Mouse (Mus musculus) limb, embryonic 13.5 days (tissue): Measurements from ENCODE around the gene Wwox. TPM values are rescaled to one million over a fixed set of nuclear protein-coding genes. Genes with fewer than 3 reads are reported as not detected.

ENCODE experiments used
- ATAC-seq: fragments of 200-750 bp; cut with Nextera tagmentation; 2 replicates; pipeline ENCODE4 v1.8.0; 2017; ENCODE audit warnings: low read depth, moderate number of reproducible peaks, moderate TSS enrichment; ENCODE audit not compliant: low FRiP score
- H3K27ac ChIP-seq: fragments of 300-500 bp; sonication (generic); 2 replicates; pipeline ENCODE4 v1.5.1; 2015; ENCODE audit warnings: inconsistent platforms, mild to moderate bottlenecking, moderate library complexity
- H3K27me3 ChIP-seq: fragments of 300-500 bp; sonication (generic); 2 replicates; pipeline ENCODE4 v1.6.1; 2015; ENCODE audit warnings: mild to moderate bottlenecking, inconsistent platforms
- H3K36me3 ChIP-seq: fragments of 300-500 bp; sonication (generic); 2 replicates; pipeline ENCODE4 v1.6.1; 2015; ENCODE audit warnings: inconsistent platforms, mild to moderate bottlenecking, moderate library complexity
- H3K4me1 ChIP-seq: fragments of 300-500 bp; sonication (generic); 2 replicates; pipeline ENCODE4 v1.6.1; 2015; ENCODE audit warnings: inconsistent platforms
- H3K4me2 ChIP-seq: fragments of 300-500 bp; sonication (generic); replicated peaks from 2 replicates; pipeline ENCODE4 v1.6.1; 2015; ENCODE audit warnings: inconsistent platforms, mild to moderate bottlenecking, moderate library complexity
- H3K4me3 ChIP-seq: fragments of 300-500 bp; sonication (generic); 2 replicates; pipeline ENCODE4 v1.5.1; 2015; ENCODE audit warnings: moderate library complexity, mild to moderate bottlenecking, inconsistent platforms
- H3K9ac ChIP-seq: fragments of 300-500 bp; sonication (generic); 2 replicates; pipeline ENCODE4 v1.6.1; 2015; ENCODE audit warnings: mild to moderate bottlenecking, inconsistent platforms
- H3K9me3 ChIP-seq: fragments of 300-500 bp; sonication (generic); 2 replicates; pipeline ENCODE4 v1.6.1; 2016; ENCODE audit warnings: inconsistent platforms
- WGBS: fragments of 180-500 bp; shearing (Covaris S2); methylation state at CpG from one replicate; pipeline ENCODE4 v1.1.7; 2015; 5-methylcytosine and 5-hydroxymethylcytosine counted together
- polyA plus RNA-seq: library from polyadenylated mRNA; unstranded; fragments of >200 nt; fragmentation: Nextera tagmentation; extraction: Ambion mirVana; gene quantifications from 2 replicates; pipeline ENCODE4 v1.2.1, GENCODE M21; 2015

Gene Wwox
- polyA plus RNA-seq, 1 experiment from 2014 or later: 9.5 TPM

GRCm38 (mm10) chr8:115161520-115161919 is 722.1 kb downstream of the Wwox start:
- WGBS: 16% methylated on average over 9 of the region's 9 CpGs
- Histone ChIP-seq H3K36me3 (no peaks in the 10 kb centered on the region), H3K27me3 (peaks cover 67% of the 10 kb centered on the region), H3K4me2 (peak overlapping the region; percentile 23; the same call in 1 of the 2 replicates), H3K27ac (no peak overlapping the region), H3K9ac (no peak overlapping the region), H3K9me3 (no peaks in the 10 kb centered on the region), H3K4me1 (peaks cover 62% of the 10 kb centered on the region), H3K4me3 (no peak overlapping the region)
- peak; percentile 44 for ATAC-seq

- Histone ChIP-seq H3K27me3 (peaks cover 62% of the 10 kb centered on the region), H3K9me3 (no peaks in the 10 kb centered on the region), H3K4me3 (no peak overlapping the region), H3K36me3 (no peaks in the 10 kb centered on the region), H3K27ac (no peak overlapping the region), H3K4me2 (peak overlapping the region; percentile 30), H3K4me1 (peaks cover 42% of the 10 kb centered on the region), H3K9ac (no peak overlapping the region)
- WGBS: 6% methylated on average over 13 of the region's 13 CpGs
- ATAC-seq: no peak
Measured at GRCm38 (mm10) chr8:115164872-115165271, 725.4 kb downstream of the Wwox start.

- Histone ChIP-seq H3K36me3 (no peaks in the 10 kb centered on the region), H3K4me2 (peak overlapping the region; percentile 43), H3K9ac (no peak overlapping the region), H3K27me3 (peaks cover 19% of the 10 kb centered on the region; the same call in 1 of the 2 replicates), H3K4me1 (peaks cover 11% of the 10 kb centered on the region), H3K4me3 (no peak overlapping the region), H3K9me3 (no peaks in the 10 kb centered on the region), H3K27ac (no peak overlapping the region)
- ATAC-seq: no peak
- WGBS: 33% methylated on average over 14 of the region's 14 CpGs
Measured at GRCm38 (mm10) chr8:115173634-115174081, 734.2 kb downstream of the Wwox start.

- Histone ChIP-seq H3K27ac (no peak overlapping the region), H3K27me3 (peaks cover 14% of the 10 kb centered on the region), H3K4me3 (no peak overlapping the region), H3K9ac (no peak overlapping the region), H3K36me3 (no peaks in the 10 kb centered on the region), H3K4me1 (peaks cover 38% of the 10 kb centered on the region), H3K9me3 (no peaks in the 10 kb centered on the region), H3K4me2 (no peak overlapping the region)
- ATAC-seq: no peak
- WGBS: 58% methylated on average over 6 of the region's 6 CpGs
Measured at GRCm38 (mm10) chr8:115185431-115185964, 746.0 kb downstream of the Wwox start.

- H3K4me3 ChIP-seq: no peak overlapping the region
Measured at GRCm38 (mm10) chr8:115186121-115186811, 746.8 kb downstream of the Wwox start.

GRCm38 (mm10) chr8:115186882-115187281 is 747.4 kb downstream of the Wwox start:
- peaks cover 18% of the 10 kb centered on the region for H3K27me3 ChIP-seq
- no peak overlapping the region for H3K27ac ChIP-seq
- H3K4me1 ChIP-seq: peaks cover 39% of the 10 kb centered on the region
- H3K4me2 ChIP-seq: no peak overlapping the region
- no peak overlapping the region for H3K9ac ChIP-seq
- ATAC-seq: peak; percentile 54; the same call in 1 of the 2 replicates
- WGBS: 6% methylated on average over 1 of the region's 2 CpGs
- H3K4me3 ChIP-seq: no peak overlapping the region
- no peaks in the 10 kb centered on the region for H3K36me3 ChIP-seq
- H3K9me3 ChIP-seq: no peaks in the 10 kb centered on the region

More at GRCm38 (mm10) chr8:115186121-115186811, 746.8 kb downstream of the Wwox start:
- ATAC-seq: no peak
- Histone ChIP-seq H3K27me3 (peaks cover 14% of the 10 kb centered on the region), H3K27ac (no peak overlapping the region), H3K9ac (no peak overlapping the region), H3K4me1 (peaks cover 39% of the 10 kb centered on the region), H3K36me3 (no peaks in the 10 kb centered on the region), H3K4me2 (no peak overlapping the region), H3K9me3 (no peaks in the 10 kb centered on the region)
- WGBS: 71% methylated on average over 13 of the region's 13 CpGs

- no peak overlapping the region for H3K27ac ChIP-seq
- no peak for ATAC-seq
Measured at GRCm38 (mm10) chr8:115188446-115188845, 749.0 kb downstream of the Wwox start.

GRCm38 (mm10) chr8:115189836-115190235 is 750.4 kb downstream of the Wwox start:
- Histone ChIP-seq H3K27me3 (peaks cover 18% of the 10 kb centered on the region), H3K36me3 (no peaks in the 10 kb centered on the region), H3K9me3 (no peaks in the 10 kb centered on the region), H3K4me1 (peaks cover 39% of the 10 kb centered on the region), H3K4me2 (no peak overlapping the region), H3K4me3 (no peak overlapping the region), H3K27ac (no peak overlapping the region), H3K9ac (no peak overlapping the region)
- no peak for ATAC-seq
- 58% methylated on average over 11 of the region's 11 CpGs for WGBS

More at GRCm38 (mm10) chr8:115188446-115188845, 749.0 kb downstream of the Wwox start:
- Histone ChIP-seq H3K9ac (no peak overlapping the region), H3K4me3 (no peak overlapping the region), H3K4me2 (no peak overlapping the region), H3K9me3 (no peaks in the 10 kb centered on the region), H3K27me3 (peaks cover 18% of the 10 kb centered on the region), H3K4me1 (peaks cover 39% of the 10 kb centered on the region), H3K36me3 (no peaks in the 10 kb centered on the region)
- WGBS: 69% methylated on average over 4 of the region's 4 CpGs

- Histone ChIP-seq H3K27ac (no peak overlapping the region), H3K9ac (no peak overlapping the region), H3K36me3 (no peaks in the 10 kb centered on the region), H3K4me2 (no peak overlapping the region), H3K4me3 (no peak overlapping the region), H3K4me1 (peaks cover 16% of the 10 kb centered on the region), H3K9me3 (no peaks in the 10 kb centered on the region), H3K27me3 (peaks cover 29% of the 10 kb centered on the region)
- 90% methylated on average over 2 of the region's 2 CpGs for WGBS
- ATAC-seq: no peak
Measured at GRCm38 (mm10) chr8:115193767-115194166, 754.3 kb downstream of the Wwox start.

GRCm38 (mm10) chr8:115195334-115195733 is 755.9 kb downstream of the Wwox start:
- Histone ChIP-seq H3K4me1 (peaks cover 16% of the 10 kb centered on the region), H3K9me3 (no peaks in the 10 kb centered on the region), H3K36me3 (no peaks in the 10 kb centered on the region), H3K4me2 (no peak overlapping the region), H3K4me3 (no peak overlapping the region), H3K27ac (no peak overlapping the region), H3K27me3 (peaks cover 43% of the 10 kb centered on the region), H3K9ac (no peak overlapping the region)
- no peak for ATAC-seq
- 92% methylated on average over 10 of the region's 10 CpGs for WGBS

- no peak overlapping the region for H3K9ac ChIP-seq
- peaks cover 23% of the 10 kb centered on the region for H3K4me1 ChIP-seq
- ATAC-seq: no peak
- WGBS: 67% methylated on average over 2 of the region's 2 CpGs
- H3K27me3 ChIP-seq: peaks cover 38% of the 10 kb centered on the region
- H3K9me3 ChIP-seq: no peaks in the 10 kb centered on the region
- no peak overlapping the region for H3K4me3 ChIP-seq
- H3K4me2 ChIP-seq: no peak overlapping the region
- H3K36me3 ChIP-seq: no peaks in the 10 kb centered on the region
- H3K27ac ChIP-seq: no peak overlapping the region
Measured at GRCm38 (mm10) chr8:115196859-115197258, 757.4 kb downstream of the Wwox start.

GRCm38 (mm10) chr8:115199204-115199603 is 759.7 kb downstream of the Wwox start:
- H3K36me3 ChIP-seq: no peaks in the 10 kb centered on the region
- WGBS: 15% methylated on average over 4 of the region's 4 CpGs

More at GRCm38 (mm10) chr8:115199204-115199603, 759.7 kb downstream of the Wwox start:
- Histone ChIP-seq H3K4me3 (no peak overlapping the region), H3K4me2 (peak overlapping the region; percentile 19), H3K9me3 (no peaks in the 10 kb centered on the region), H3K27ac (no peak overlapping the region), H3K9ac (no peak overlapping the region), H3K4me1 (peaks cover 23% of the 10 kb centered on the region), H3K27me3 (peaks cover 46% of the 10 kb centered on the region)
- ATAC-seq: no peak
